12 mouse cellular contexts compared by ENCODE assay signal in the genomic region with DNA sequence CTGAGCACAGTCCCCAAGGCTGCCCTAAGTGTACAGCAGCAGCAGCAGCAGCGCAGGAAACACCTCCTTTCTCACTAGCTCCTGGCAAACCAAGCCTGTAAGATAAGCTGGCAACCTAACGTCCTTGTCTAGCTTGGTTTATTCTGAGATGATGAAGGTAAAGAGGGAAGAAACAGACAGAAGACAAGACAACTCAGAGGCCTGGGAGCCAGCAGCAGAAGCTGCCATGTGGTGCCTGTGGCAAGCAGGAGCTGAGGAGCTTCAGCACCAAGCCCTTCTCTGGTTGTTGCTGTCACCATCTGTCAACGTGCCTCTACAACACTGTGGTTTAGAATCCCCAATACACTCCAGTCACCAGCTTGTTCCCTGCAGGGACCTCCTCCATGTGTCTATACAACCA. TPM values are rescaled to one million over a fixed set of nuclear protein-coding genes. Genes with fewer than 3 reads are reported as not detected.
DNase-seq lines count a peak whose midpoint lies in the region; ATAC-seq and TF ChIP-seq lines count a peak whose summit lies in the region.
"Had no signal": no experiment of that assay in that cellular context is flagged by ENCODE, and none has a peak within 500 bp of the region (broad histone marks: within the 10 kb centered on the region; RNA-seq: fewer than 3 reads in every experiment).

No protein-coding gene starts in this region.

- 24% methylated on average over 3 of the region's 3 CpGs for WGBS in heart, embryonic 11.5 days (ENCODE audit: insufficient replicate concordance)
- WGBS in liver, adult 2 months: 61% methylated on average over 3 of the region's 3 CpGs
- 40% methylated on average over 3 of the region's 3 CpGs for WGBS in liver, embryonic 11.5 days
- WGBS in embryonic facial prominence, embryonic 14.5 days: 36% methylated on average over 3 of the region's 3 CpGs
- 51% methylated on average over 3 of the region's 3 CpGs for WGBS in limb, embryonic 13.5 days

- 0 out of 2 replicates have a peak overlapping the region, but pooled peaks have one; percentile 2 for H3K4me2 ChIP-seq in heart, embryonic 11.5 days
- H3K4me2 ChIP-seq in liver, embryonic 11.5 days: no peak overlapping the region
- 0 out of 2 replicates have a peak overlapping the region, but pooled peaks have one; percentile 8 for H3K4me2 ChIP-seq in embryonic facial prominence, embryonic 14.5 days (ENCODE audit: low read depth, low read length)
- 0 out of 2 replicates have a peak overlapping the region, but pooled peaks have one; percentile 14 for H3K4me2 ChIP-seq in limb, embryonic 13.5 days (replicated peaks)
- H3K4me2 ChIP-seq: liver, embryonic 15.5 days had no signal

- H3K27ac ChIP-seq in heart, embryonic 11.5 days (ENCODE audit: low read depth, low read length): peak overlapping the region; percentile 52
- H3K27ac ChIP-seq in liver, adult 2 months (replicated peaks; ENCODE audit: insufficient read depth, low read depth, low read length): peak overlapping the region; percentile 45; the same call in 1 of the 2 replicates
- no peak overlapping the region for H3K27ac ChIP-seq in liver, embryonic 11.5 days (ENCODE audit: low read depth, low read length)
- 0 out of 2 replicates have a peak overlapping the region, but pooled peaks have one; percentile 17 for H3K27ac ChIP-seq in embryonic facial prominence, embryonic 14.5 days (replicated peaks; ENCODE audit: low read depth, low read length)
- peak overlapping the region; percentile 55 for H3K27ac ChIP-seq in limb, embryonic 13.5 days
- H3K27ac ChIP-seq: liver, embryonic 15.5 days had no signal

- H3K9me3 ChIP-seq in heart, embryonic 11.5 days (replicated peaks; ENCODE audit: control insufficient read depth, low read length): no peaks in the 10 kb centered on the region
- no peaks in the 10 kb centered on the region for H3K9me3 ChIP-seq in liver, embryonic 11.5 days (ENCODE audit: control insufficient read depth, low read length)
- no peaks in the 10 kb centered on the region for H3K9me3 ChIP-seq in embryonic facial prominence, embryonic 14.5 days (ENCODE audit: control insufficient read depth, low read length)
- 0 out of 2 replicates have a peak, but pooled peaks cover 4% of the 10 kb centered on the region for H3K9me3 ChIP-seq in limb, embryonic 13.5 days
- H3K9me3 ChIP-seq: liver, embryonic 15.5 days had no signal

- no peak for TF ChIP-seq POLR2A in liver, adult 2 months (IDR thresholded peaks at IDR 0.05; ENCODE audit: extremely low read depth, insufficient read depth, low read length)

- no peaks in the 10 kb centered on the region for H3K36me3 ChIP-seq in heart, embryonic 11.5 days (ENCODE audit: control insufficient read depth, insufficient read depth, low read length)
- H3K36me3 ChIP-seq in liver, adult 2 months (ENCODE audit: control insufficient read depth, insufficient read depth, low read length): no peaks in the 10 kb centered on the region
- H3K36me3 ChIP-seq in liver, embryonic 11.5 days (ENCODE audit: control insufficient read depth, insufficient read depth, low read length): no peaks in the 10 kb centered on the region
- peaks cover 21% of the 10 kb centered on the region; the same call in 1 of the 2 replicates for H3K36me3 ChIP-seq in embryonic facial prominence, embryonic 14.5 days (ENCODE audit: control insufficient read depth, insufficient read depth, low read length)
- H3K36me3 ChIP-seq in limb, embryonic 13.5 days: peaks cover 28% of the 10 kb centered on the region
- H3K36me3 ChIP-seq: liver, embryonic 15.5 days had no signal

- intact Hi-C loops in heart, postnatal 36 days (cut with DNase I): no loop called here

- no peak overlapping the region for H3K4me3 ChIP-seq in heart, embryonic 11.5 days (ENCODE audit: low read depth, low read length)
- no peak overlapping the region for H3K4me3 ChIP-seq in liver, adult 2 months (ENCODE audit: insufficient read depth, low read depth, low read length)
- no peak overlapping the region for H3K4me3 ChIP-seq in liver, embryonic 11.5 days (ENCODE audit: low read depth, low read length)
- H3K4me3 ChIP-seq in embryonic facial prominence, embryonic 14.5 days (ENCODE audit: low read depth, low read length): no peak overlapping the region
- H3K4me3 ChIP-seq in limb, embryonic 13.5 days: no peak overlapping the region
- H3K4me3 ChIP-seq: liver, embryonic 15.5 days had no signal

- 0 out of 2 replicates have a peak, but pooled peaks cover 3% of the 10 kb centered on the region for H3K79me2 ChIP-seq in liver, adult 2 months (ENCODE audit: control insufficient read depth, insufficient read depth, low read length)

- no peak for TF ChIP-seq CTCF in liver, adult 2 months (IDR thresholded peaks at IDR 0.05; ENCODE audit: low read depth, low read length)

- peaks cover 47% of the 10 kb centered on the region for H3K4me1 ChIP-seq in heart, embryonic 11.5 days (ENCODE audit: control insufficient read depth, insufficient read depth, low read length)
- peaks cover 2% of the 10 kb centered on the region; the same call in 1 of the 2 replicates for H3K4me1 ChIP-seq in liver, adult 2 months (ENCODE audit: control insufficient read depth, insufficient read depth, low read length)
- peaks cover 6% of the 10 kb centered on the region for H3K4me1 ChIP-seq in liver, embryonic 11.5 days (replicated peaks; ENCODE audit: control insufficient read depth, insufficient read depth, low read length)
- H3K4me1 ChIP-seq in embryonic facial prominence, embryonic 14.5 days (ENCODE audit: control insufficient read depth, insufficient read depth, low read length): peaks cover 33% of the 10 kb centered on the region
- H3K4me1 ChIP-seq in limb, embryonic 13.5 days: peaks cover 56% of the 10 kb centered on the region
- H3K4me1 ChIP-seq: liver, embryonic 15.5 days had no signal

- no peaks in the 10 kb centered on the region for H3K27me3 ChIP-seq in heart, embryonic 11.5 days (ENCODE audit: control insufficient read depth, insufficient read depth, low read length)
- no peaks in the 10 kb centered on the region for H3K27me3 ChIP-seq in liver, adult 2 months (ENCODE audit: control insufficient read depth, insufficient read depth, low read length)
- H3K27me3 ChIP-seq in liver, embryonic 11.5 days (replicated peaks; ENCODE audit: control insufficient read depth, insufficient read depth, low read length): no peaks in the 10 kb centered on the region
- no peaks in the 10 kb centered on the region for H3K27me3 ChIP-seq in embryonic facial prominence, embryonic 14.5 days (replicated peaks; ENCODE audit: control insufficient read depth, insufficient read depth, low read length)
- no peaks in the 10 kb centered on the region for H3K27me3 ChIP-seq in limb, embryonic 13.5 days

- DNase-seq in heart, postnatal 36 days: no peak
- no peak for DNase-seq in liver, adult 2 months (ENCODE audit: extremely low read depth, low read depth, low spot score)
- DNase-seq in liver, embryonic 11.5 days (ENCODE audit: low spot score): no peak
- no peak for DNase-seq in embryonic facial prominence, embryonic 14.5 days (ENCODE audit: low spot score)
- DNase-seq in adrenal gland, postnatal 14 days: no peak
- DNase-seq: cerebellum, postnatal 36 days; right cerebral cortex, adult 18-20 months had no signal

- ATAC-seq in heart, embryonic 11.5 days (replicated peaks; ENCODE audit: insufficient number of reproducible peaks, low FRiP score, low TSS enrichment): no peak
- no peak for ATAC-seq in liver, embryonic 11.5 days (replicated peaks; ENCODE audit: low FRiP score)
- no peak for ATAC-seq in embryonic facial prominence, embryonic 14.5 days (ENCODE audit: low read depth)
- ATAC-seq in limb, embryonic 13.5 days (ENCODE audit: low FRiP score, low read depth): no peak
- ATAC-seq: CD4-positive, CD25-positive, alpha-beta regulatory T cell, adult 4 months; inflammation-experienced regulatory T-cells, adult 6 months had no signal

- 0 out of 2 replicates have a peak overlapping the region, but pooled peaks have one; percentile 24 for H3K9ac ChIP-seq in heart, embryonic 11.5 days (ENCODE audit: low read depth, low read length)
- H3K9ac ChIP-seq in liver, adult 2 months (ENCODE audit: low read depth, low read length): no peak overlapping the region
- H3K9ac ChIP-seq in liver, embryonic 11.5 days (ENCODE audit: low read depth, low read length): no peak overlapping the region
- 0 out of 2 replicates have a peak overlapping the region, but pooled peaks have one; percentile 10 for H3K9ac ChIP-seq in embryonic facial prominence, embryonic 14.5 days (ENCODE audit: low read depth, low read length)
- H3K9ac ChIP-seq in limb, embryonic 13.5 days: 0 out of 2 replicates have a peak overlapping the region, but pooled peaks have one; percentile 5
- H3K9ac ChIP-seq: liver, embryonic 15.5 days had no signal

RNA-seq across cellular contexts. Expression of gene Amotl1, which starts 37.4 kb away (rescaled TPM):
- 21.3 and 23.8 TPM in 2 replicates for polyA plus RNA-seq in heart, embryonic 11.5 days (2014; fragmentation: Nextera tagmentation; extraction: Ambion mirVana)
- 10 to 100 TPM; 52.8 to 58.6 TPM for total RNA-seq in heart, postnatal 36 days (2021)
- 5.0 and 5.3 TPM in 2 replicates for total RNA-seq in liver, adult 2 months (2014; rRNA removed)
- polyA plus RNA-seq in liver, adult 2 months (2012; rRNA removed): 3.3 and 4.0 TPM in 2 replicates
- 8.5 and 9.5 TPM in 2 replicates for polyA plus RNA-seq in liver, embryonic 11.5 days (2014; fragmentation: Nextera tagmentation; extraction: Ambion mirVana)
- 48.4 and 49.1 TPM in 2 replicates for polyA plus RNA-seq in embryonic facial prominence, embryonic 14.5 days (2014; fragmentation: Nextera tagmentation; extraction: Ambion mirVana)
- polyA plus RNA-seq in limb, embryonic 13.5 days (2015; fragmentation: Nextera tagmentation; extraction: Ambion mirVana): 33.3 and 35.3 TPM in 2 replicates
- total RNA-seq in adrenal gland, postnatal 14 days (2021): 33.3 and 36.4 TPM in 2 replicates

Comparison
In these comparisons a context has a peak if more than half of its experiments do, and no peak if none do; other contexts are left out.
1. H3K9ac ChIP-seq: peak in heart, embryonic 11.5 days (single experiment), embryonic facial prominence, embryonic 14.5 days (single experiment) and limb, embryonic 13.5 days (single experiment); none in liver, adult 2 months (single experiment) and liver, embryonic 11.5 days (single experiment).